Mouse (Mus musculus): ENCODE measurements at regions not wholly inside any gene's neighbourhood (a gene's known extent, or its start where the extent isn't known, plus 50 kb on each side); places are given as distances from the start of the nearest gene placed in this dataset.

- DNase-seq (ENCODE audit: low read depth, low spot score): peak; percentile 84
Measured at GRCm38 (mm10) chr19:32939692-32940091, 182.4 kb downstream of the Pten start.

GRCm38 (mm10) chr19:32940806-32941205, 183.5 kb downstream of the Pten start:
- DNase-seq (ENCODE audit: low read depth, low spot score): no peak

- no peak for DNase-seq (ENCODE audit: low read depth, low spot score)
Measured at GRCm38 (mm10) chr19:32943594-32944230, 186.4 kb downstream of the Pten start.

GRCm38 (mm10) chr19:32947081-32947855, 190.0 kb downstream of the Pten start:
- DNase-seq (ENCODE audit: low read depth, low spot score): no peak

GRCm38 (mm10) chr19:32950252-32950651, 193.0 kb downstream of the Pten start:
- no peak for DNase-seq (ENCODE audit: low read depth, low spot score)

- DNase-seq (ENCODE audit: low read depth, low spot score): peak; percentile 80
Measured at GRCm38 (mm10) chr19:32950794-32951193, 193.5 kb downstream of the Pten start.

GRCm38 (mm10) chr19:32952425-32952824, 195.1 kb downstream of the Pten start:
- peak; percentile 26 for DNase-seq (ENCODE audit: low read depth, low spot score)

GRCm38 (mm10) chr19:32952928-32953687, 195.8 kb downstream of the Pten start:
- DNase-seq (ENCODE audit: low read depth, low spot score): peak; percentile 81

GRCm38 (mm10) chr19:32954001-32954605, 196.8 kb downstream of the Pten start:
- DNase-seq (ENCODE audit: low read depth, low spot score): peak; percentile 62

- no peak for DNase-seq (ENCODE audit: low read depth, low spot score)
Measured at GRCm38 (mm10) chr19:32954942-32955341, 197.6 kb downstream of the Pten start.

GRCm38 (mm10) chr19:32956143-32956915, 199.0 kb downstream of the Pten start:
- DNase-seq (ENCODE audit: low read depth, low spot score): no peak

- no peak for DNase-seq (ENCODE audit: low read depth, low spot score)
Measured at GRCm38 (mm10) chr19:32956916-32957558, 199.7 kb downstream of the Pten start.

- DNase-seq (ENCODE audit: low read depth, low spot score): no peak
Measured at GRCm38 (mm10) chr19:32958276-32958675, 201.0 kb downstream of the Pten start.

GRCm38 (mm10) chr19:32958791-32959190, 201.5 kb downstream of the Pten start:
- no peak for DNase-seq (ENCODE audit: low read depth, low spot score)

- DNase-seq (ENCODE audit: low read depth, low spot score): no peak
Measured at GRCm38 (mm10) chr19:32959844-32960195, 202.5 kb downstream of the Pten start.

- DNase-seq (ENCODE audit: low read depth, low spot score): peak; percentile 32
Measured at GRCm38 (mm10) chr19:32960196-32960947, 203.1 kb downstream of the Pten start.

GRCm38 (mm10) chr19:32961525-32961924, 204.2 kb downstream of the Pten start:
- no peak for DNase-seq (ENCODE audit: low read depth, low spot score)

GRCm38 (mm10) chr19:32963983-32964382, 206.7 kb downstream of the Pten start:
- no peak for DNase-seq (ENCODE audit: low read depth, low spot score)

- no peak for DNase-seq (ENCODE audit: low read depth, low spot score)
Measured at GRCm38 (mm10) chr19:32965488-32965887, 208.2 kb downstream of the Pten start.

GRCm38 (mm10) chr19:32969213-32969776, 212.0 kb downstream of the Pten start:
- no peak for DNase-seq (ENCODE audit: low read depth, low spot score)

Data from A20 (cell line).